Mouse (Mus musculus): ENCODE results near the gene Kcnk18.

DNA sequence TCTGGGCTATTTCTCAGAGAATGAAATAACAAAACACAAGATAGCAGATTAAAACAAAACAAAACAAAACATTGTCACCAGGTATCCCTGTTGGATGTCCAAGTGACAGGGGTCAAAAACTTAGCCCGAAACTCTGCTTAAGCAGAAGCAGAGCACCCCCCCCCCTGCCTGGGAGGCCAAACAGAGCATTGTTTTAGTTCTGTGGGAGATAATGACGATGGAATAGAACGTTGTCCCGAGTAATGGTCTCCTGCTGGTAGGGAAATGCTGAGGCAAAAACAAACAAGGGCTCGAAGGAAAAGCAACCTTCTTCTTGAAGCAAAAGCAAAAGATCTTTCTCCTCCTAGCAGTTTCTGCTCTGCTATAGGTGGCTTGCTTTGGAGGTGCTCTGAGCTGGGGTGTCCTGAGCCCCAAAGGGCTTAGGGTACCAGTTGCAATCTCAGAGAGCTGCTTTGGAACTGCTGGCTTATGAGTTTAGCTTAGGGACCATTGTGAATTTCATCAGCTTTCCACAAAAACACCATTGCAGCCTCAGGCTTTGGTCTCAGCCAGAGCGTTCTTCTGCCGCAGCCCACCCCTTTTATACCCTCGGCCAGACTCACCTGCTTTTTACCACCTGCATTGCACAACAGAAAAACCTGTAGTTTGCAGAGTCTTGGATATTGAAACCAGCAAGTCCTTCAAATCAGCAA is 28.4 kb upstream of the Kcnk18 start:
- TF ChIP-seq CTCF (IDR thresholded peaks at IDR 0.05; ENCODE audit: control insufficient read depth, insufficient read depth, insufficient read length) = no peak
- no peak for TF ChIP-seq MYOD1 (IDR thresholded peaks at IDR 0.05; ENCODE audit: control insufficient read depth, insufficient read length, low read depth)
- TF ChIP-seq USF1 (IDR thresholded peaks at IDR 0.05; ENCODE audit: low read depth) = no peak
- no peak for TF ChIP-seq CEBPB (IDR thresholded peaks at IDR 0.05; ENCODE audit: low read depth)
- TF ChIP-seq MAX (IDR thresholded peaks at IDR 0.05) = no peak
